In genomic region chr3:71512860-71513259, GRCm38 (mm10) we compare ENCODE assay signal across 19 mouse cellular contexts.
DNase-seq lines count a peak whose midpoint lies in the region; ATAC-seq and TF ChIP-seq lines count a peak whose summit lies in the region.
"Had no signal": no experiment of that assay in that cellular context is flagged by ENCODE, and none has a peak within 500 bp of the region (broad histone marks: within the 10 kb centered on the region; RNA-seq: fewer than 3 reads in every experiment).

No protein-coding gene starts in this region.

- H3K4me3 ChIP-seq in forebrain, postnatal 0 days (ENCODE audit: low read depth, low read length), result no peak overlapping the region
- no peak overlapping the region for H3K4me3 ChIP-seq in forebrain, embryonic 12.5 days (replicated peaks)
- no peak overlapping the region for H3K4me3 ChIP-seq in layer of hippocampus, adult 2 months
- no peak overlapping the region for H3K4me3 ChIP-seq in hindbrain, embryonic 16.5 days (ENCODE audit: low read length)
- H3K4me3 ChIP-seq: embryonic facial prominence, embryonic 15.5 days; heart, embryonic 15.5 days; midbrain, embryonic 13.5 days had no signal

- no peak overlapping the region for H3K4me2 ChIP-seq in forebrain, postnatal 0 days (ENCODE audit: low read depth)
- no peak overlapping the region for H3K4me2 ChIP-seq in forebrain, embryonic 12.5 days
- H3K4me2 ChIP-seq in hindbrain, embryonic 16.5 days (ENCODE audit: low read length), result no peak overlapping the region
- H3K4me2 ChIP-seq: embryonic facial prominence, embryonic 15.5 days; heart, embryonic 15.5 days; midbrain, embryonic 13.5 days had no signal

- DNase-seq in forebrain, postnatal 0 days, result peak; percentile 2
- peak in 1 of 2 experiments; percentile 5 for DNase-seq in layer of hippocampus, adult 2 months (ENCODE audit: low spot score in 2 of 2)
- no peak for DNase-seq in layer of hippocampus, postnatal 25 days (ENCODE audit: extremely low spot score in 1 of 2, low spot score in 1 of 2)
- peak; percentile 92 for DNase-seq in Muller cell, postnatal 12 days (ENCODE audit: inconsistent ontology term)
- DNase-seq in forelimb bud, embryonic 11.5 days (ENCODE audit: low read depth, low spot score), result peak; percentile 1
- DNase-seq: B cell, adult 2 months; cerebellum, postnatal 36 days; gastrocnemius, postnatal 25 days; heart, postnatal 4 days; kidney, adult 2 months; left cerebral cortex, postnatal 4 days; liver; right cerebral cortex, postnatal 4 days had no signal

- no peaks in the 10 kb centered on the region for H3K36me3 ChIP-seq in forebrain, postnatal 0 days (ENCODE audit: insufficient read depth)
- H3K36me3 ChIP-seq in forebrain, embryonic 12.5 days (replicated peaks), result no peaks in the 10 kb centered on the region
- H3K36me3 ChIP-seq in hindbrain, embryonic 16.5 days (ENCODE audit: control insufficient read depth, insufficient read depth, low read length), result no peaks in the 10 kb centered on the region
- H3K36me3 ChIP-seq: embryonic facial prominence, embryonic 15.5 days; heart, embryonic 15.5 days; midbrain, embryonic 13.5 days had no signal

- no peaks in the 10 kb centered on the region for H3K9me3 ChIP-seq in forebrain, postnatal 0 days (ENCODE audit: low read length)
- H3K9me3 ChIP-seq in forebrain, embryonic 12.5 days, result no peaks in the 10 kb centered on the region
- no peaks in the 10 kb centered on the region for H3K9me3 ChIP-seq in hindbrain, embryonic 16.5 days (ENCODE audit: control insufficient read depth, low read length)
- H3K9me3 ChIP-seq: embryonic facial prominence, embryonic 15.5 days; heart, embryonic 15.5 days; midbrain, embryonic 13.5 days had no signal

- H3K4me1 ChIP-seq in forebrain, postnatal 0 days (ENCODE audit: insufficient read depth), result no peaks in the 10 kb centered on the region
- no peaks in the 10 kb centered on the region for H3K4me1 ChIP-seq in forebrain, embryonic 12.5 days
- H3K4me1 ChIP-seq in hindbrain, embryonic 16.5 days (ENCODE audit: control insufficient read depth, insufficient read depth, low read depth, low read length), result no peaks in the 10 kb centered on the region
- H3K4me1 ChIP-seq: embryonic facial prominence, embryonic 15.5 days; heart, embryonic 15.5 days; midbrain, embryonic 13.5 days had no signal

- no peak overlapping the region for H3K9ac ChIP-seq in forebrain, postnatal 0 days
- H3K9ac ChIP-seq in forebrain, embryonic 12.5 days, result no peak overlapping the region
- no peak overlapping the region for H3K9ac ChIP-seq in hindbrain, embryonic 16.5 days (ENCODE audit: low read depth, low read length)
- H3K9ac ChIP-seq: embryonic facial prominence, embryonic 15.5 days; heart, embryonic 15.5 days; midbrain, embryonic 13.5 days had no signal

- H3K27ac ChIP-seq in forebrain, postnatal 0 days (ENCODE audit: low read depth, low read length), result no peak overlapping the region
- H3K27ac ChIP-seq in forebrain, embryonic 12.5 days, result no peak overlapping the region
- peak overlapping the region; percentile 43; the same call in 1 of the 2 replicates for H3K27ac ChIP-seq in layer of hippocampus, adult 2 months
- H3K27ac ChIP-seq in hindbrain, embryonic 16.5 days (ENCODE audit: low read depth, low read length), result no peak overlapping the region
- H3K27ac ChIP-seq: embryonic facial prominence, embryonic 15.5 days; heart, embryonic 15.5 days; midbrain, embryonic 13.5 days had no signal

- no peak for ATAC-seq in forebrain, postnatal 0 days
- ATAC-seq in forebrain, embryonic 12.5 days (ENCODE audit: low FRiP score), result no peak
- ATAC-seq in hindbrain, embryonic 16.5 days, result no peak
- ATAC-seq: lung, postnatal 0 days; midbrain, embryonic 13.5 days had no signal

- TF ChIP-seq CTCF in forebrain, postnatal 0 days (IDR thresholded peaks at IDR 0.05; ENCODE audit: low read depth), result no peak
- no peak for TF ChIP-seq CTCF in layer of hippocampus, adult 2 months (conservative IDR thresholded peaks at IDR 0.05)

- no peaks in the 10 kb centered on the region for H3K27me3 ChIP-seq in forebrain, postnatal 0 days (ENCODE audit: insufficient read depth, low read length)
- no peaks in the 10 kb centered on the region for H3K27me3 ChIP-seq in forebrain, embryonic 12.5 days
- no peaks in the 10 kb centered on the region for H3K27me3 ChIP-seq in hindbrain, embryonic 16.5 days (replicated peaks; ENCODE audit: control insufficient read depth, insufficient read depth, low read length)
- H3K27me3 ChIP-seq: embryonic facial prominence, embryonic 15.5 days; heart, embryonic 15.5 days; midbrain, embryonic 13.5 days had no signal

Comparison
In these comparisons a context has a peak if more than half of its experiments do, and no peak if none do; other contexts are left out.
1. DNase-seq: peak in forebrain, postnatal 0 days (single experiment), Muller cell, postnatal 12 days (single experiment) and forelimb bud, embryonic 11.5 days (single experiment); none in layer of hippocampus, postnatal 25 days (0 of 2).